Mouse (Mus musculus) CD4-positive, CD25-positive, alpha-beta regulatory T cell, adult 2 months (primary cell): Measurements from ENCODE around the gene Gm20388.

Source experiments
- DNase-seq: peaks from one replicate; pipeline ENCODE4 v3.0.0-alpha.2; 2012; ENCODE audit warnings: low read depth, low spot score

Gene Gm20388

GRCm38 (mm10) chr8:120412911-120413625, 502.4 kb downstream of the Gm20388 start:
- DNase-seq: no peak

- no peak for DNase-seq
Observed at GRCm38 (mm10) chr8:120413626-120413988, 503.0 kb downstream of the Gm20388 start.

GRCm38 (mm10) chr8:120414216-120414615, 503.6 kb downstream of the Gm20388 start:
- DNase-seq: no peak

GRCm38 (mm10) chr8:120415474-120415873, 504.8 kb downstream of the Gm20388 start:
- no peak for DNase-seq

DNA sequence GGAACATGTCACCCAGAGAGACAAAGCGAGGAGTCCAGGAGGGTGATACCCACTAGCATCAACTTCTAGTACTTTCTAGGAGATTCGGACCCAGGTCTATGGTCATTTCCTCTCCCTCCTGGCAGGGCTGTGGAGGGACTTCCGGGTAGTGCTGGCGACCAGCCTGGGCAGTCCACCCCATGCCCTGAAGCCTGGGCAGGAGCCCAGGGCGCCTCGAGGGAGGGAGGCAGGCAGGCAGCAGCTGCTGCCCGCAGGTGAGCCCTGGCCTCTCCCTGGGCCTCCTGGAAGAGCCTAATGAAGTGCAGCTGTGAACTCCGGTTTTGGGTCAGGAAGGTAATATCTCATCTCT, 505.5 kb downstream of the Gm20388 start:
- no peak for DNase-seq

DNA sequence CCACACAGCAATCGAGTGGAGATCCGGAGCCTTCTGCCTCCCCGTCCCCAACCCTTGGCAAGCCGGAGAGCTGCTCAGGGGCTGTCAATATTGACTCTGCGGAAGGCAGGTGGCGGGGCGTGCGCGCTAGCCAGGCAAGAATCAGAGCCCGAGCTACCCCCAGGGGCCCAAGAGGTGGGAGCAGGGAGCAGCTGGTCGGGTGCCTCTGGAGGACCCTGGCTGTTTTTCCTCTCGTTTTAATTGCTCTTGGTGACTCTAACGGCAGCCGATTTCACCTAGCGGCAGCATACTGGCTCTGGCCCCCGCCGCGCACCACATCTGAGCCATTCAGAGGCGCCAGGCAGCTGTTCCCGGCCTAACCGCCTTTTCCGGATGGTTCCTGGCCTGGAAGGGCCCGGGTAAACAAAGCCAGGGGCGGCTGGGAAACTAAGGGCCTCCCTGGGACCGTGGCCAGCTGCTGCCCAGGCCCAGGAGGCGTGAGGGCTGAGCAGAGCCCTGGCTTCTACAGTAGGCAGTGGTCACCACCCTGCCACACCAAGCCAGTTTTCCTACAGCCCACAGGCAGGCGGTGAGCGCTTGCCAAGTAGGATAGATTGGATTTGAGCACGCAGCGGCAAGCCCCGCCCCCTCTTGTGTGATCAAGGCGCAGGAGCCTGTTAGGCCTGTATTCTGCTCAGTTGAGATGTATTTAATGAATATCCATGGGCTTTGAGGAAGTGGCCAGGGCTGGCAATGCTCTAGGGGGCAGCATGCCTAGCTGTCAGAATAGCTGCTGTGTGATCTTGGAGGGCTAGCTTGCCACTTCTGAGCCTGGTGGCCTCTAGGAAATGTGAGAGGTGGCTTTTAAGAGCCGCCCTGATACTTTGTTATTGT, 506.1 kb downstream of the Gm20388 start:
- peak; percentile 22 for DNase-seq

GRCm38 (mm10) chr8:120418188-120418587, 507.5 kb downstream of the Gm20388 start:
- no peak for DNase-seq

GRCm38 (mm10) chr8:120419675-120420074, 509.0 kb downstream of the Gm20388 start:
- no peak for DNase-seq

- DNase-seq: no peak
Observed at GRCm38 (mm10) chr8:120420226-120420625, 509.6 kb downstream of the Gm20388 start.

GRCm38 (mm10) chr8:120421638-120422037, 511.0 kb downstream of the Gm20388 start:
- no peak for DNase-seq

DNA sequence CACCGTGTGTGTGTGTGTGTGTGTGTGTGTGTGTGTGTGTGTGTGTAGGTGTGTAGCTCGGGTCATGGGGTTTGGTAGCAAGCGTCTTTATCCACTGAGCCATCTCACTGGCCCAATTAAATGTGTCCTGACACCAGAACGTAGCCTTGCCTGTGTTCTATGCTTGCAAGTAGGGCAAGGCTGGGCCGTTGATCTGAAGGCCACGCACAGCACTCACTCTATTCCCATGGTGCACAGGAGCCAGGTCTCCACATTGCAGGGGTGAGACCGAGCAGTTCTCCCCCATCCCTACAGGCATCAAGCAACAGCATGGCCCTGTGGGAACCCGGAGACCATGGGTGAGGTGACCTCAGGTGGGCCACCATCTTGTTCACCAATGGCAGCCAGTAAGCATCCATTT, 511.6 kb downstream of the Gm20388 start:
- DNase-seq: no peak

- no peak for DNase-seq
Observed at GRCm38 (mm10) chr8:120423576-120423975, 512.9 kb downstream of the Gm20388 start.

- no peak for DNase-seq
Observed at GRCm38 (mm10) chr8:120424829-120425198, 514.2 kb downstream of the Gm20388 start.

DNA sequence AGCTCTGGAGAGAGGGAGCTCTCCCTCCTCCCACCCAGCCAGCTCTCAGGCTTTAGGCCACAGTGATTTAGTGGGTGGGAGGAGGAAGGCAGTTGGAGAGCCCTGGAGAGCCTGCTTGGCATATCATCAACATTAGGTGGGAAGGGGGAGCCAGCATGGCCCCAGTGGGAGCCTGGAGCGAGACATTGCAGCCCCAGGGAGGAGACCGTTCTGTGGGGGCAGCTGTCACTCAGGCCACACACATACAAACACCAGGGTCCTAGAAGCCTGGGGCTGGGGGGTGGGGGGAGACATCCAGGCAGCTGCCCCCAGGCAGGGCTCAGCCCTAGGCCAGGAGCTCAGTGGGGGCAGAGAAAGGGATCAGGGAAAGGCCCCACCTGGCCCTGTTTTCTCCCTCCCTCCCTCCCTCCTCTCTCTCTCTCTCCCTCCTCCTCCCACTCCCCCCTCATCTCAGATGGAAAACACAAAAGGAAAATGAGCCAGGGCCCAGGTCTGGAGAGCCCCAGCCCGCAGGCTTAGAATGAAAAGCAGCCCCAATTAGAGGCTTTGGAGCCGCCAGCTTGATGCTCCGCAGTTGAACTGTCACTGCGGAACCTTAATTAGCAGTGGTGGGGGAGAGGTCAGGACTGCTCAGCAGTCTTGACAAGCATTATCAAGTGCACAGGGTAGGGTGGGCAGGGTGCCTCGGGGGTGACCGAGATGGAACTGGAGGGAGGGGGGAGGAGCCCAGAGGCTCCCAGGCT, 514.7 kb downstream of the Gm20388 start:
- no peak for DNase-seq

DNA sequence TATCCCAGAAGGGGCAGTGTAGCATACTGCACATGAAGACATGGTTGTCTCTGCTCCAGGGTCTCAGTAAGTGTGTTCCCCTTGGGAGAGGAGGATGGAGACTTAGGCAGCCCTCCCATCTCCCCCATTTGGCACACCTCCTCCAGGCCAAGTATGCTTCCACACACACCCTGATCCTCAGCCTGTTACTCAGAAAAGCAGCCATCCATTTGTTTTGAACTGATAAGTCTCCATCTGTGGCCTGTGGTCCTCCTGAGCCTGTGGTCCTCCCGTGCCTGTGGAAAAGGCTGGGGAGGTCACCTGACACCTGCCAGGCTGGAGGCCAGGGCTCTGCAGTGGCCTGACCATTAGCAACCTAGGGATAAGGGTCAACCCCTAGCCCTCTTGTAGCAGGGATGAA, 515.5 kb downstream of the Gm20388 start:
- DNase-seq: no peak

- DNase-seq: no peak
Observed at GRCm38 (mm10) chr8:120426622-120427385, 516.2 kb downstream of the Gm20388 start.

DNA sequence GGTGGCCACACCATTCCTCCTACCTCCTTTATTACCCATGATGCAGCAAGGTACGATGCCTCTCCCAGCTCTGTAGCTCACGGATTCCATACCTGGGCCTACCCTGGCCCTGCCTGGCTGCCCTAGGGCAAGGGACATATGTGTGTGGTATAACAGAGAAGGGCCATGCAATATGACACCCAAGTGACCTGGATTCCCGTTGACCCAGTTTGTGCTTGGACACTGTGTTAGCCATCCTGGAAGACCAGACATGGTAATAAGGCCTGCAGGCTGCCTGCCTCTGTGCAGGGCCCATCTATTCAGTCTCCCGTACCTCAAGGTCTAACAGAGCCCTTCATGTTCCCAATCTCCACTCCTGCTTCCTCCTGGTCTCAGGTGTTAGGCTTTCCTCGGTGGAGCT, 517.9 kb downstream of the Gm20388 start:
- DNase-seq: no peak

DNA sequence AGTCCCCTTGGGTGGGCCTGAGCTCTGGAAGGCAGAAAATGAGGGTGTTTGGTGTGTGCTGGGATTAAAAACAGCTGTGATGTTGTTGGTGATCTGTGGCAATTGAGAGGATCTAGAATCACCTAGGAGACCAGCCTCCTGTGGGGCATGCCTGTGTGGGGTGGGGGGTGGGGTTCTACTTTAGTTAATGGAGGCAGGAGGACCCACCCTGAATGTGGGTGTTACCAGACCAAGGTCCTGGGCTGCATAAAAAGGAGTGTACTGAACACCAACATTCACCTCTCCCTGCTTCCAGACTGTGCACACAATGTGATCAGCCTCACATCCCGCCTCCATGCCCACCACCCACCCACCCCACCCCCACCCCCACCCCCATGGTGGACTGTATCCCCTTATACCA, 518.5 kb downstream of the Gm20388 start:
- no peak for DNase-seq

GRCm38 (mm10) chr8:120431042-120431441, 520.4 kb downstream of the Gm20388 start:
- no peak for DNase-seq

DNA sequence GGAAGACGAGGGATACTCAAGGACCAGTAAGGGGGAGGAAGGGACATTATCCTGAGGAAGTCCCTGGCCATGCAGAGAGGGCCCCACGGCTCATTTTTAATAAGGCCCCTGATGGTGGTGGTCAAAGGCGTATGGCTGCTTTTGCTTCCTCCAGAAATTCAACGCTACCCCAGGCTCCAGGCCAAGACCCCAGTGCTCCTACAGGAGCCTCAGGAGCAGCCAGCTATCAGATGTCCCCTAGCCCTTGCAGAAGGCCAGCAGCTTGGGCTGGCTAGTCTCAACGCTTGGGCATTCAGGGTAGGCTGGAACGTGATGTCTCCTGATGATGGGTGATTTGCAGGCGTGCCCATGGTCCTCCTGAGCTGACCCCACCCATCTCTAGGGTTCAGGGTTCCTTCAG, 521.8 kb downstream of the Gm20388 start:
- DNase-seq: no peak

DNA sequence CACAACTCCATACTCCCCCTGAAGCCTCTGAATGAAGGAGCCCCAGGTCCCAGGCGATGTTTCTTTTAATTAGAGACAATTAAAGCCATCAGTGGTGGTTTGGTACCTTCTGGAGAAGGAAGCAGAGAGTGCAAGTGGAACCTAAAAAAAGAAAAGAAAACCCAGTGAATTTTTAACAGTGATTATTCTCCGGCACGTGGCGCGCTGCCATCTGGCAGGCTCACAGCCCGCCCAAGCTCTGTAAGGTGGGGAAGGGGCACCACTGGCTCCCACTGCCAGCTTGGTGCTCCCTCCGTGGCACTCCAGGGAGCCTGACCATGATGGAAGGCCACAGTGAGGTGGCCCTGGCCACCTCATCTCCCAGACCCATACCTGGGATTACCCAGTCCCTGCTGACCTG, 522.5 kb downstream of the Gm20388 start:
- no peak for DNase-seq

GRCm38 (mm10) chr8:120433734-120434133, 523.1 kb downstream of the Gm20388 start:
- peak; percentile 36 for DNase-seq
